9 mouse cellular contexts compared by ENCODE assay signal in the genomic region with DNA sequence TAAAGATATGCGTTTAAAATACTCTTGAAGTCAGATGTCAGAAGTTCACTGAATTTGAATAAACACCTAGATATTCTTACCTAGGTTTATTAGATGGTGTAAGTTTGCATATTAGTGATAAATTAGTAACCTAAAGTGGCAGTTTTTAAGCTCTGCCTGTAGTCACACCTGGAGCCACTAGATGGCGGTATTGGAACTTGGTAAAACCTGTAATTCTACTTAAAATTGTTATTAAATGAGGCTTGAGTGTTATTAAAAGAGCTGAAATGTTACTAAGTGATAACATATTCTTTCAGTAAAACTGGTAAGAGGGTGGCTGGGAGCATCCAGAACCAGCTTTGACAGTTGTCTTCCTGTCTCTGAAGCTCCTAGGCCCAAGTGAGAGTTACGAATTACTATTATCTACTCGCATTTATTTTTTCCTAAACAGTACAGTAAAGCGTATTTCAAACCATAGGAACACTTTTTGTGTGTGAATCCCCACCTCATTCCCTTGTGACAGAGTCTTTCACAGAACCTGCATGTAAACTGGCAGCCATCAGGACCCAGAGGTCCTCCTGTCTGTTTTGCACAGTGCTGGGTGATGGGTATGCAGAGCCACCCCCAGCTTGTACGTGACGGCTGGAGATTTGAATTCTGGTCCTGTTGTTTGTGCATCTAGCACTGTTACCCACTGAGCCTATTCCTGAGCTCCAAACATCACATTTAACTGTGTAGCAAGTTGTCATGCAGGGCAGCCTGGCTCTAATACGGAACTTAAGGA. TPM values are rescaled to one million over a fixed set of nuclear protein-coding genes. Genes with fewer than 3 reads are reported as not detected.
DNase-seq lines count a peak whose midpoint lies in the region; ATAC-seq lines count a peak whose summit lies in the region.
"Had no signal": no experiment of that assay in that cellular context is flagged by ENCODE, and none has a peak within 500 bp of the region (broad histone marks: within the 10 kb centered on the region; RNA-seq: fewer than 3 reads in every experiment).

No protein-coding gene starts in this region.

- DNase-seq in gastrocnemius, adult 18-20 months (ENCODE audit: low spot score) = peak; percentile 65
- DNase-seq in gastrocnemius, postnatal 25 days = no peak
- peak; percentile 88 for DNase-seq in CD4-positive, CD25-positive, alpha-beta regulatory T cell, adult 2 months (ENCODE audit: low read depth, low spot score)
- DNase-seq in brain, adult 2 months (ENCODE audit: low read depth, low spot score) = peak; percentile 82
- DNase-seq in gastrocnemius, postnatal 14 days = peak; percentile 45
- peak; percentile 65 to 84 for DNase-seq in spleen, postnatal 4 days (ENCODE audit: low spot score in 2 of 2)

- intact Hi-C loops in gastrocnemius, postnatal 14 days (cut with DNase I; ENCODE audit: low total_unique reads) = no loop called here

- H3K4me3 ChIP-seq in kidney, embryonic 16.5 days (ENCODE audit: low read length) = no peak overlapping the region
- H3K4me3 ChIP-seq in lung, embryonic 16.5 days (ENCODE audit: low read length) = no peak overlapping the region
- H3K4me3 ChIP-seq: embryonic facial prominence, embryonic 12.5 days had no signal

- 69% methylated on average over 8 of the region's 8 CpGs for WGBS in kidney, embryonic 16.5 days
- 50% methylated on average over 8 of the region's 8 CpGs for WGBS in lung, embryonic 16.5 days

- H3K27ac ChIP-seq in kidney, embryonic 16.5 days (ENCODE audit: low read length) = peak overlapping the region; percentile 50
- peak overlapping the region; percentile 47 for H3K27ac ChIP-seq in lung, embryonic 16.5 days (ENCODE audit: low read length)
- H3K27ac ChIP-seq: embryonic facial prominence, embryonic 12.5 days had no signal

- H3K9me3 ChIP-seq in kidney, embryonic 16.5 days (ENCODE audit: low read length) = no peaks in the 10 kb centered on the region
- H3K9me3 ChIP-seq in lung, embryonic 16.5 days (ENCODE audit: control insufficient read depth, low read length) = no peaks in the 10 kb centered on the region
- H3K9me3 ChIP-seq: embryonic facial prominence, embryonic 12.5 days had no signal

- H3K36me3 ChIP-seq in kidney, embryonic 16.5 days (ENCODE audit: insufficient read depth, low read length) = no peaks in the 10 kb centered on the region
- no peaks in the 10 kb centered on the region for H3K36me3 ChIP-seq in lung, embryonic 16.5 days (ENCODE audit: control insufficient read depth, insufficient read depth, low read length)

- ATAC-seq in kidney, embryonic 16.5 days (ENCODE audit: low FRiP score, low TSS enrichment) = no peak
- no peak for ATAC-seq in lung, embryonic 16.5 days (ENCODE audit: low read depth)

- H3K9ac ChIP-seq in kidney, embryonic 16.5 days (replicated peaks; ENCODE audit: low read length) = no peak overlapping the region
- H3K9ac ChIP-seq in lung, embryonic 16.5 days (ENCODE audit: low read length) = no peak overlapping the region
- H3K9ac ChIP-seq: embryonic facial prominence, embryonic 12.5 days had no signal

- 0 out of 2 replicates have a peak, but pooled peaks cover 4% of the 10 kb centered on the region for H3K4me1 ChIP-seq in kidney, embryonic 16.5 days (ENCODE audit: insufficient read depth, low read length)
- H3K4me1 ChIP-seq in lung, embryonic 16.5 days (replicated peaks; ENCODE audit: control insufficient read depth, insufficient read depth, low read length) = no peaks in the 10 kb centered on the region; the same call in 1 of the 2 replicates
- H3K4me1 ChIP-seq: embryonic facial prominence, embryonic 12.5 days had no signal

- no peak overlapping the region for H3K4me2 ChIP-seq in kidney, embryonic 16.5 days (replicated peaks; ENCODE audit: low read depth, low read length)
- no peak overlapping the region for H3K4me2 ChIP-seq in lung, embryonic 16.5 days (ENCODE audit: low read depth, low read length)
- H3K4me2 ChIP-seq: embryonic facial prominence, embryonic 12.5 days had no signal

- H3K27me3 ChIP-seq in kidney, embryonic 16.5 days (ENCODE audit: insufficient read depth, low read length) = no peaks in the 10 kb centered on the region
- no peaks in the 10 kb centered on the region for H3K27me3 ChIP-seq in lung, embryonic 16.5 days (ENCODE audit: control insufficient read depth, insufficient read depth, low read depth, low read length)
- H3K27me3 ChIP-seq: embryonic facial prominence, embryonic 12.5 days had no signal

RNA-seq across cellular contexts. Expression of gene Gpr18, which starts 13.0 kb away (rescaled TPM):
- total RNA-seq in gastrocnemius, adult 18-20 months (2021) = not detected
- total RNA-seq in gastrocnemius, postnatal 25 days (2021) = not detected
- not detected for total RNA-seq in gastrocnemius, postnatal 14 days (2021)
- polyA plus RNA-seq in kidney, embryonic 16.5 days (2015; fragmentation: Nextera tagmentation; extraction: Ambion mirVana) = not detected in 2 replicates
- 0.23 and 0.36 TPM in 2 replicates for polyA plus RNA-seq in lung, embryonic 16.5 days (2015; fragmentation: Nextera tagmentation; extraction: Ambion mirVana)

RNA-seq across cellular contexts. Expression of gene Gpr183, which starts 36.4 kb away (rescaled TPM):
- under 1 TPM in 1 of 2 experiments, not detected in 1; 0.40 TPM for total RNA-seq in gastrocnemius, adult 18-20 months (2021)
- under 1 TPM; 0.38 to 0.43 TPM for total RNA-seq in gastrocnemius, postnatal 25 days (2021)
- 1 to 10 TPM in 1 of 2 experiments, under 1 TPM in 1; 0.64 to 1.3 TPM for total RNA-seq in gastrocnemius, postnatal 14 days (2021)
- 4.0 and 4.9 TPM in 2 replicates for polyA plus RNA-seq in kidney, embryonic 16.5 days (2015; fragmentation: Nextera tagmentation; extraction: Ambion mirVana)
- 2.3 and 2.7 TPM in 2 replicates for polyA plus RNA-seq in lung, embryonic 16.5 days (2015; fragmentation: Nextera tagmentation; extraction: Ambion mirVana)

RNA-seq across cellular contexts. Expression of gene Ubac2, which starts 50.1 kb away (rescaled TPM):
- 10 to 100 TPM; 25.5 to 32.9 TPM for total RNA-seq in gastrocnemius, adult 18-20 months (2021)
- 10 to 100 TPM; 22.9 to 24.4 TPM for total RNA-seq in gastrocnemius, postnatal 25 days (2021)
- 10 to 100 TPM; 18.2 to 20.8 TPM for total RNA-seq in gastrocnemius, postnatal 14 days (2021)
- 77.5 and 79.1 TPM in 2 replicates for polyA plus RNA-seq in kidney, embryonic 16.5 days (2015; fragmentation: Nextera tagmentation; extraction: Ambion mirVana)
- 54.4 and 56.9 TPM in 2 replicates for polyA plus RNA-seq in lung, embryonic 16.5 days (2015; fragmentation: Nextera tagmentation; extraction: Ambion mirVana)
